Mouse (Mus musculus) bone marrow, adult 2 months (tissue): ENCODE results near the gene 2610507B11Rik. TPM values are rescaled to one million over a fixed set of nuclear protein-coding genes. Genes with fewer than 3 reads are reported as not detected.

Experiments used
- H3K27ac ChIP-seq: fragments of 200-500 bp; 2 replicates; pipeline ENCODE4 v1.5.1; 2012; ENCODE audit warnings: low read depth, mild to moderate bottlenecking, control low read depth, inconsistent platforms, low read length; ENCODE audit not compliant: control insufficient read depth, poor library complexity, insufficient read depth
- H3K4me1 ChIP-seq: fragments of 200-500 bp; 2 replicates; pipeline ENCODE4 v1.6.1; 2011; ENCODE audit warnings: low read length; ENCODE audit not compliant: control insufficient read depth, insufficient read depth
- H3K4me3 ChIP-seq: fragments of 200-500 bp; replicated peaks from 2 replicates; pipeline ENCODE3; 2011; ENCODE audit warnings: mild to moderate bottlenecking, low read depth, low read length, control low read depth; ENCODE audit not compliant: control insufficient read depth
- CTCF ChIP-seq: fragments of 200-500 bp; IDR thresholded peaks from 2 replicates; pipeline ENCODE4 v1.5.1; 2011; ENCODE audit warnings: low read length, control low read depth; ENCODE audit not compliant: control insufficient read depth, insufficient read depth
- POLR2A ChIP-seq: fragments of 200-500 bp; IDR thresholded peaks from 2 replicates; pipeline ENCODE4 v1.6.1; 2011; ENCODE audit warnings: low read depth, mild to moderate bottlenecking, control low read depth, low read length, borderline replicate concordance; ENCODE audit not compliant: control insufficient read depth
- WGBS: fragments of 180-500 bp; shearing (Covaris S2); methylation state at CpG from one replicate; pipeline ENCODE4 v1.1.7; 2018; 5-methylcytosine and 5-hydroxymethylcytosine counted together
- polyA plus RNA-seq: library from polyadenylated mRNA; stranded (reverse); fragments of >200 nt; gene quantifications from 2 replicates; pipeline ENCODE4 v1.2.4, GENCODE M21; 2011; ENCODE audit warnings: low replicate concordance; ENCODE audit not compliant: missing spikeins, insufficient read depth, insufficient read length

2610507B11Rik gene
- polyA plus RNA-seq, 1 experiment: 50.3 TPM

GRCm38 (mm10) chr11:78300917-78301316 lies 39.4 kb downstream of the 2610507B11Rik start:
- Histone ChIP-seq H3K4me3 (peak overlapping the region; percentile 94), H3K27ac (peak overlapping the region; percentile 52; the same call in 1 of the 2 replicates), H3K4me1 (no peaks in the 10 kb centered on the region; the same call in 1 of the 2 replicates)
- 58% methylated on average over 7 of the region's 7 CpGs for WGBS
- no peak for TF ChIP-seq CTCF
- TF ChIP-seq POLR2A: no peak

- no peak for TF ChIP-seq CTCF
- TF ChIP-seq POLR2A: peak; percentile 71; the same call in 1 of the 2 replicates
- no peaks in the 10 kb centered on the region; the same call in 1 of the 2 replicates for H3K4me1 ChIP-seq
- H3K4me3 ChIP-seq: peak within 1 kb of the TSS; percentile 94
- peak within 1 kb of the TSS; percentile 52 for H3K27ac ChIP-seq
- under 1% methylated on average over 49 of the region's 49 CpGs for WGBS
These were observed 40.0 kb downstream of the 2610507B11Rik start, which contains the start of gene Spag5 for GRCm38 (mm10) chr11:78301357-78302084. Gene Spag5, plus strand, starts transcription at chr11:78301529.

- TF ChIP-seq POLR2A: no peak
- TF ChIP-seq CTCF: no peak
- no peaks in the 10 kb centered on the region; the same call in 1 of the 2 replicates for H3K4me1 ChIP-seq
- WGBS: 86% methylated on average over 4 of the region's 4 CpGs
- no peak overlapping the region for H3K4me3 ChIP-seq
- H3K27ac ChIP-seq: no peak overlapping the region
These were observed 43.7 kb downstream of the 2610507B11Rik start for GRCm38 (mm10) chr11:78305272-78305671.

GRCm38 (mm10) chr11:78310861-78311511 lies 49.4 kb downstream of the 2610507B11Rik start:
- H3K4me1 ChIP-seq: no peaks in the 10 kb centered on the region
- no peak for TF ChIP-seq CTCF
- TF ChIP-seq POLR2A: no peak
- no peak overlapping the region for H3K27ac ChIP-seq
- WGBS: 94% methylated on average over 8 of the region's 8 CpGs
- H3K4me3 ChIP-seq: no peak overlapping the region

- no peak overlapping the region for H3K4me3 ChIP-seq
- TF ChIP-seq CTCF (no peak), POLR2A (no peak)
- no peak overlapping the region for H3K27ac ChIP-seq
- 99% methylated on average over 2 of the region's 2 CpGs for WGBS
- H3K4me1 ChIP-seq: no peaks in the 10 kb centered on the region
These were observed 52.1 kb downstream of the 2610507B11Rik start for GRCm38 (mm10) chr11:78313662-78314061.

GRCm38 (mm10) chr11:78318411-78318810 lies 56.9 kb downstream of the 2610507B11Rik start:
- Histone ChIP-seq H3K27ac (no peak overlapping the region), H3K4me1 (peaks cover 4% of the 10 kb centered on the region; the same call in 1 of the 2 replicates), H3K4me3 (no peak overlapping the region)
- TF ChIP-seq POLR2A (no peak), CTCF (no peak)
- WGBS: 85% methylated on average over 2 of the region's 2 CpGs

GRCm38 (mm10) chr11:78322076-78322831 lies 60.7 kb downstream of the 2610507B11Rik start:
- TF ChIP-seq CTCF (no peak), POLR2A (no peak)
- H3K4me1 ChIP-seq: peaks cover 4% of the 10 kb centered on the region; the same call in 1 of the 2 replicates
- 76% methylated on average over 2 of the region's 2 CpGs for WGBS
- H3K4me3 ChIP-seq: no peak overlapping the region
- no peak overlapping the region for H3K27ac ChIP-seq
